Mouse (Mus musculus): ENCODE measurements around the gene Fzr1. TPM values are rescaled to one million over a fixed set of nuclear protein-coding genes. Genes with fewer than 3 reads are reported as not detected.

Gene Fzr1
- polyA plus RNA-seq, 1 experiment from 2014 or later: 45.2 TPM

- no peak overlapping the region for H3K4me3 ChIP-seq (ENCODE audit: low read depth, low read length)
- WGBS: 26% methylated on average over 4 of the region's 4 CpGs
- H3K9ac ChIP-seq (ENCODE audit: low read depth, low read length): no peak overlapping the region
- H3K27ac ChIP-seq (ENCODE audit: low read depth, low read length): 0 out of 2 replicates have a peak overlapping the region, but pooled peaks have one; percentile 47
- TF ChIP-seq CTCF (IDR thresholded peaks at IDR 0.05; ENCODE audit: low read depth): no peak
- no peaks in the 10 kb centered on the region for H3K27me3 ChIP-seq (replicated peaks; ENCODE audit: control insufficient read depth, insufficient read depth, low read length)
- no peak for ATAC-seq
- H3K4me1 ChIP-seq (replicated peaks; ENCODE audit: control insufficient read depth, insufficient read depth, low read length): peaks cover 34% of the 10 kb centered on the region
- peaks cover 58% of the 10 kb centered on the region for H3K36me3 ChIP-seq (ENCODE audit: control insufficient read depth, insufficient read depth)
- H3K9me3 ChIP-seq (ENCODE audit: control insufficient read depth): no peaks in the 10 kb centered on the region
- peak overlapping the region; percentile 57 for H3K4me2 ChIP-seq (replicated peaks; ENCODE audit: low read depth)
Observed at GRCm38 (mm10) chr10:81365073-81365472, 13.2 kb downstream of the Fzr1 start.

DNA sequence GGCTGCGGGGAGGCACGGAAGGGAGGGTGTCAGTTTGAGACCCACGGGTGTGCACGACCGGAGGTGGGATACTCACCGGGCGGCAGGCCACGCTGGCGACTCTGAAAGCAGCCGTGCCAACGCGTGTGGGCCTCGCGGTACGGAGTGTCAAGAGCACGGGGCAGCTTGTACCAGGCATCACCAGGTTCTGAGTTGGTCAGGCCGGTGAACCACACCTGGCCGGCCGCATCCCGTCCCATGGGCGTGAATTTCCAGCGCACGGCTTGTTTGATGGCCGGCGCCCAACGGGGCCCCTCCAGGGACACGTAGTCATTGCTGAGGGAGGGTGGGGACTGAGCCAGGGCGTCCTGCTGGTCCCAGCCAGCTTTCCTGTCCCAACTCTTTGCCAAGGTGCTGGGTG is 13.7 kb downstream of the Fzr1 start:
- Histone ChIP-seq H3K9ac (ENCODE audit: low read depth, low read length) (no peak overlapping the region), H3K9me3 (ENCODE audit: control insufficient read depth) (no peaks in the 10 kb centered on the region), H3K4me3 (ENCODE audit: low read depth, low read length) (peak overlapping the region; percentile 16; the same call in 1 of the 2 replicates), H3K36me3 (ENCODE audit: control insufficient read depth, insufficient read depth) (peaks cover 54% of the 10 kb centered on the region), H3K4me2 (replicated peaks; ENCODE audit: low read depth) (peak overlapping the region; percentile 57), H3K4me1 (replicated peaks; ENCODE audit: control insufficient read depth, insufficient read depth, low read length) (peaks cover 34% of the 10 kb centered on the region), H3K27me3 (replicated peaks; ENCODE audit: control insufficient read depth, insufficient read depth, low read length) (no peaks in the 10 kb centered on the region), H3K27ac (ENCODE audit: low read depth, low read length) (no peak overlapping the region)
- WGBS: 18% methylated on average over 28 of the region's 28 CpGs
- ATAC-seq: no peak
- TF ChIP-seq CTCF (IDR thresholded peaks at IDR 0.05; ENCODE audit: low read depth): no peak

DNA sequence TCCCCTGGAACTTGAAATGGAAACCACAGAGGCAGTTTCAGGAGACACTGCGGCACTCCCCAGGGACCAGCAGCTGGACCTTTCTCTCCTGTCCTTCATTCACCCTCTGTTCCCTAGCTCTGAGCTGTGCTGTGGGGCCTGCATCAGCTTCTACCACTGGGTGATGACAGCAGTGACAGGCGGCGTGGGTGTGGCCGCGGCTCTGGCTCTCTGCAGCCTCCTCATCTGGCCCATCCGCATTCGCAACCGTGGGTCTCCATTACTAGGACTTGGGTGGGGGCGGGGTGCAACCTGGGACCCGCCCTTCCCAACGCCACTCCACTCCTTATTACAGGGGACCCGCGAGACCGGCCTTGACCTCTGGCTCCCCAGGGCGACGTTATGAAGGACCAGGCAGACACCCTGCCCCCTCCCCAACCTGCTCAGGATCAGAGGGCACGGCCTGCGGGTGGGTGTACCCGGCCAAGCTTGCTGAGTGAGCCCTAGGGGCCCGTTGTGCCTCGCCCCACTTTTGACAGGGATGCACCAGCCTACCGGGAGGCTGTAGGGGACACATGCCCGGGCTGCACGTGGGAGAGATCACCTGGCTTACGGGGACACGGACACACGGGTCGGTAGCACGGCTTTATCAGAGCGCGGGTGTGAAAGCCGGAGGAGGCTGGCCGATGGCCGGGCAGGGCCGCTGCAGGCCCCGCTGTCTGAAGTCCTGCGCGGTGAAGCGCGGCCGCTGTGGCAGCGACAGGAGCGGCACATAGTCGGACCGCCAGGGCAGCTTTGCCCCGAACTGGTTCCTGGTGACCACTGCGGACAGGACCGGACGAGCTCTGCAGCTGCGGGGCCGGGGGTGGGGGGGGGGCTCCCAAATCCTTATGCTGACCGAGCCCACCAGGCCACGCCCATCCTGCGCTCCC is 14.6 kb downstream of the Fzr1 start:
- no peak overlapping the region for H3K27ac ChIP-seq (ENCODE audit: low read depth, low read length)
- peak overlapping the region; percentile 57 for H3K4me2 ChIP-seq (replicated peaks; ENCODE audit: low read depth)
- H3K4me3 ChIP-seq (ENCODE audit: low read depth, low read length): peak overlapping the region; percentile 16; the same call in 1 of the 2 replicates
- H3K4me1 ChIP-seq (replicated peaks; ENCODE audit: control insufficient read depth, insufficient read depth, low read length): peaks cover 35% of the 10 kb centered on the region
- TF ChIP-seq CTCF (IDR thresholded peaks at IDR 0.05; ENCODE audit: low read depth): no peak
- ATAC-seq: no peak
- no peaks in the 10 kb centered on the region for H3K9me3 ChIP-seq (ENCODE audit: control insufficient read depth)
- H3K27me3 ChIP-seq (replicated peaks; ENCODE audit: control insufficient read depth, insufficient read depth, low read length): no peaks in the 10 kb centered on the region
- whole genome bisulfite sequencing: 23% methylated on average over 54 of the region's 54 CpGs
- H3K36me3 ChIP-seq (ENCODE audit: control insufficient read depth, insufficient read depth): peaks cover 44% of the 10 kb centered on the region
- no peak overlapping the region; the same call in 1 of the 2 replicates for H3K9ac ChIP-seq (ENCODE audit: low read depth, low read length)

- Histone ChIP-seq H3K27me3 (replicated peaks; ENCODE audit: control insufficient read depth, insufficient read depth, low read length) (no peaks in the 10 kb centered on the region), H3K9ac (ENCODE audit: low read depth, low read length) (no peak overlapping the region), H3K9me3 (ENCODE audit: control insufficient read depth) (no peaks in the 10 kb centered on the region), H3K4me1 (replicated peaks; ENCODE audit: control insufficient read depth, insufficient read depth, low read length) (peaks cover 40% of the 10 kb centered on the region), H3K36me3 (ENCODE audit: control insufficient read depth, insufficient read depth) (peaks cover 32% of the 10 kb centered on the region), H3K27ac (ENCODE audit: low read depth, low read length) (0 out of 2 replicates have a peak overlapping the region, but pooled peaks have one; percentile 21), H3K4me3 (ENCODE audit: low read depth, low read length) (no peak overlapping the region), H3K4me2 (replicated peaks; ENCODE audit: low read depth) (no peak overlapping the region)
- TF ChIP-seq CTCF (IDR thresholded peaks at IDR 0.05; ENCODE audit: low read depth): no peak
- peak; percentile 3; the same call in 1 of the 2 replicates for ATAC-seq
- 47% methylated on average over 12 of the region's 12 CpGs for WGBS
Observed at GRCm38 (mm10) chr10:81362336-81362949, 15.9 kb downstream of the Fzr1 start.

DNA sequence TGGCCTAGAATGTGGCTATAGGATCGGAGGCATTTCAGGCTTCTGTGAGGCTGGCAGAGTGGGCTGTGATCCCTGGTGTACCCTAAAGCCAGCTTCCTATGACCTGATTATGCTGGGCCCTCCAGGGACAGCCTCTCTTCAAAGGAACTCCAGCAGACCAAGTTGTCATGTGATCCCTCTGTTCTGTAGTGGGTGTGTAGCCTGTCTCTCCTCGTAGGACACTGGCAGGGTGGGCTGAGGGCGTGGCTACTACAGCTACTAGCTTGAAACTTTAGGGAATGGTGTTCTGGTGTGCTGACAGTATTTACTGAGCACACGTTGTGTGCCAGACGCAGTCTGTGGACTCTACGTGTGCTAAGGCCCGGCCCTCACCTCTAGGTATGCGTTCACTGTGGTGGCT is 17.6 kb downstream of the Fzr1 start:
- Histone ChIP-seq H3K4me3 (ENCODE audit: low read depth, low read length) (no peak overlapping the region), H3K27me3 (replicated peaks; ENCODE audit: control insufficient read depth, insufficient read depth, low read length) (no peaks in the 10 kb centered on the region), H3K4me1 (replicated peaks; ENCODE audit: control insufficient read depth, insufficient read depth, low read length) (peaks cover 40% of the 10 kb centered on the region), H3K9me3 (ENCODE audit: control insufficient read depth) (no peaks in the 10 kb centered on the region), H3K27ac (ENCODE audit: low read depth, low read length) (no peak overlapping the region), H3K9ac (ENCODE audit: low read depth, low read length) (no peak overlapping the region), H3K36me3 (ENCODE audit: control insufficient read depth, insufficient read depth) (peaks cover 24% of the 10 kb centered on the region; the same call in 1 of the 2 replicates), H3K4me2 (replicated peaks; ENCODE audit: low read depth) (peak overlapping the region; percentile 95)
- WGBS: 51% methylated on average over 8 of the region's 8 CpGs
- no peak for ATAC-seq
- no peak for TF ChIP-seq CTCF (IDR thresholded peaks at IDR 0.05; ENCODE audit: low read depth)

DNA sequence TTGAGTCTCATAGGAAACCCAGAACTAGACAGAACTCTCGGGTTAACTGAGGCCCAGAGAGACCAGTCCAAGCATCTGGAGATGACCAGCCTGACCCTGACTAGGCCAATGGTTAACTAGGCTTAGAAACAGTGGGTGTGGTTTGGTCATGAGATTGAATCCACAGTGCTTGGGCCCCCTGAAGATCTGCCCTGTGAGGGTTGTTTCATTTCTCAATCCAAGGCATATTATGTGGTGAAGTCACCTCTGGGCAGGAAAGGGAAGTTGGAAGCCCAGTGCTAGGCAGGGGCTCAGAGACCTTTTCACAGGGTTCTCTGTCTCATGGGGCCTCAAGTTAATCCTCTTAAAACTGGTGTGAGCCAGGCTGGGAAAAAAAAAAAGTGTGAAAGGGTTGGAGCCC is 19.5 kb downstream of the Fzr1 start:
- ATAC-seq: peak; percentile 35

More for the DNA sequence above, 19.5 kb downstream of the Fzr1 start:
- WGBS: 47% methylated on average over 1 of the region's 1 CpGs
- H3K4me1 ChIP-seq (replicated peaks; ENCODE audit: control insufficient read depth, insufficient read depth, low read length): peaks cover 21% of the 10 kb centered on the region
- H3K4me2 ChIP-seq (replicated peaks; ENCODE audit: low read depth): peak overlapping the region; percentile 95
- H3K27me3 ChIP-seq (replicated peaks; ENCODE audit: control insufficient read depth, insufficient read depth, low read length): no peaks in the 10 kb centered on the region
- H3K4me3 ChIP-seq (ENCODE audit: low read depth, low read length): peak overlapping the region; percentile 78
- peak overlapping the region; percentile 44 for H3K9ac ChIP-seq (ENCODE audit: low read depth, low read length)
- H3K27ac ChIP-seq (ENCODE audit: low read depth, low read length): peak overlapping the region; percentile 87
- peaks cover 23% of the 10 kb centered on the region; the same call in 1 of the 2 replicates for H3K36me3 ChIP-seq (ENCODE audit: control insufficient read depth, insufficient read depth)
- no peak for TF ChIP-seq CTCF (IDR thresholded peaks at IDR 0.05; ENCODE audit: low read depth)
- H3K9me3 ChIP-seq (ENCODE audit: control insufficient read depth): no peaks in the 10 kb centered on the region

All from intestine, postnatal 0 days (tissue).